Mouse (Mus musculus): ENCODE measurements around the gene Gm20388. TPM values are rescaled to one million over a fixed set of nuclear protein-coding genes. Genes with fewer than 3 reads are reported as not detected.

Gene Gm20388
- total RNA-seq, 2 experiments from 2014 or later = 1.9 to 2.0 TPM

GRCm38 (mm10) chr8:120084783-120085182 is 174.1 kb downstream of the Gm20388 start:
- DNase-seq = no peak

GRCm38 (mm10) chr8:120089511-120089910 is 178.9 kb downstream of the Gm20388 start:
- DNase-seq = no peak

GRCm38 (mm10) chr8:120091032-120091431 is 180.4 kb downstream of the Gm20388 start:
- no peak for DNase-seq

- DNase-seq = no peak
Measured at GRCm38 (mm10) chr8:120093103-120093502, 182.5 kb downstream of the Gm20388 start.

- DNase-seq = no peak
Measured at GRCm38 (mm10) chr8:120094801-120095200, 184.2 kb downstream of the Gm20388 start.

GRCm38 (mm10) chr8:120096486-120096885 is 185.8 kb downstream of the Gm20388 start:
- no peak for DNase-seq

- DNase-seq = peak; percentile 49
Measured at GRCm38 (mm10) chr8:120100388-120101067, 189.9 kb downstream of the Gm20388 start.

- peak; percentile 91 for DNase-seq
Measured at GRCm38 (mm10) chr8:120101068-120101972, 190.7 kb downstream of the Gm20388 start, which contains the start of gene Zdhhc7. TSS of gene Zdhhc7 (minus strand) at chr8:120101482.

- DNase-seq = no peak
Measured at GRCm38 (mm10) chr8:120103916-120104315, 193.3 kb downstream of the Gm20388 start.

- DNase-seq = peak; percentile 88
Measured at GRCm38 (mm10) chr8:120104721-120105272, 194.2 kb downstream of the Gm20388 start.

- no peak for DNase-seq
Measured at GRCm38 (mm10) chr8:120109149-120109548, 198.5 kb downstream of the Gm20388 start.

GRCm38 (mm10) chr8:120110966-120111365 is 200.3 kb downstream of the Gm20388 start:
- no peak for DNase-seq

GRCm38 (mm10) chr8:120111382-120111781 is 200.7 kb downstream of the Gm20388 start:
- DNase-seq = no peak

GRCm38 (mm10) chr8:120112535-120112934 is 201.9 kb downstream of the Gm20388 start:
- DNase-seq = no peak

GRCm38 (mm10) chr8:120113306-120113705 is 202.7 kb downstream of the Gm20388 start:
- peak; percentile 73 for DNase-seq

- peak; percentile 100 for DNase-seq
Measured at GRCm38 (mm10) chr8:120113758-120114255, 203.2 kb downstream of the Gm20388 start, which contains the start of gene 6430548M08Rik. TSS of gene 6430548M08Rik (plus strand) at chr8:120114152.

GRCm38 (mm10) chr8:120114315-120114841 is 203.7 kb downstream of the Gm20388 start:
- DNase-seq = peak; percentile 47

- no peak for DNase-seq
Measured at GRCm38 (mm10) chr8:120116600-120116999, 206.0 kb downstream of the Gm20388 start.

- DNase-seq = peak; percentile 64
Measured at GRCm38 (mm10) chr8:120118162-120118561, 207.5 kb downstream of the Gm20388 start.

- DNase-seq = no peak
Measured at GRCm38 (mm10) chr8:120118847-120119246, 208.2 kb downstream of the Gm20388 start.

- no peak for DNase-seq
Measured at GRCm38 (mm10) chr8:120119429-120119828, 208.8 kb downstream of the Gm20388 start.

- no peak for DNase-seq
Measured at GRCm38 (mm10) chr8:120119931-120120330, 209.3 kb downstream of the Gm20388 start.
